Mouse (Mus musculus) liver, adult 2 months (tissue): Measurements from ENCODE around the gene Ppil2.

Experiments used
- CTCF ChIP-seq: fragments of 200-500 bp; IDR thresholded peaks from 2 replicates; pipeline ENCODE4 v1.5.1; 2011; ENCODE audit warnings: low read depth, low read length, control low read depth
- POLR2A ChIP-seq: fragments of 200-500 bp; IDR thresholded peaks from 2 replicates; pipeline ENCODE4 v1.6.1; 2011; ENCODE audit warnings: low read length, control low read depth; ENCODE audit not compliant: insufficient read depth; ENCODE audit errors: extremely low read depth

DNA sequence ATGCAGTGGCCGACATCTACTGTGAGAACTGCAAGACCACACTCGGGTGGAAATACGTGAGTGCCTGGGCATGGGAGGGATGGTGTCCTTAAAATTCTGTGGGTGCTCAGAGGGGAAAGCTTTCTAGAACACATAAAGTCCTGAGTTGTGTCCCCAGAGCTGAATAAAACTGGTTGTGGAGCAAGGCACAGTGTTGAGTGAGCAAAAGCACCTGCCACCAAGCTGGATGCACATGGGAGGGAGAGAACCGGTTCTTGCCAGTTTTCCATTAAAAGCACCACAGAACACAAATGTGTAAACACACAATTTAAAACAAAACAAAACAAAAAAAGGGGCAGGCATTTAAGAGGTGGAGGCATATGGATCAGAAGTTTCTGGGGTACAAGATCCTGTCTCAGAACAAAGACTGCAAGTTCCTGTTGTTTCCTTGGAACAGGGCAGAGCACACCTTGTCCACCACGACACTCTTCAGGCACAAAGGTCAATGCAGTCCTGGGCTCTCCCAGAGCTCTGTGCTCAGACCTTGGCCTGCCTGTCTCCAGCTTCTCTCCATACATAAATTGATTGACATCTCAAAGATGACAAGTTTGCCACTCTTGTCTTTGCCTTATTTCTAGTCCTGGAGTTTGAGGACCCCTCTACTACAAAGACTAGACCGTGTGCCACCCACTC, 28.8 kb downstream of the Ppil2 start:
- no peak for TF ChIP-seq CTCF
- no peak for TF ChIP-seq POLR2A
